Mouse (Mus musculus) limb, embryonic 12.5 days (tissue): ENCODE results near the gene Gcnt3. TPM values are rescaled to one million over a fixed set of nuclear protein-coding genes. Genes with fewer than 3 reads are reported as not detected.

Source experiments
- ATAC-seq: fragments of 200-750 bp; cut with Nextera tagmentation; 2 replicates; pipeline ENCODE4 v1.8.0; 2017; ENCODE audit warnings: low read depth, moderate TSS enrichment; ENCODE audit not compliant: insufficient number of reproducible peaks, insufficient read depth, low FRiP score, low TSS enrichment
- H3K27ac ChIP-seq: fragments of 300-500 bp; sonication (generic); 2 replicates; pipeline ENCODE4 v1.5.1; 2016; ENCODE audit warnings: mild to moderate bottlenecking, moderate library complexity
- H3K27me3 ChIP-seq: fragments of 300-500 bp; sonication (generic); 2 replicates; pipeline ENCODE4 v1.6.1; 2016; ENCODE audit warnings: mild to moderate bottlenecking, moderate library complexity
- H3K36me3 ChIP-seq: fragments of 300-500 bp; sonication (generic); 2 replicates; pipeline ENCODE4 v1.6.1; 2016; ENCODE audit warnings: mild to moderate bottlenecking, moderate library complexity
- H3K4me1 ChIP-seq: fragments of 300-500 bp; sonication (generic); replicated peaks from 2 replicates; pipeline ENCODE4 v1.6.1; 2016
- H3K4me2 ChIP-seq: fragments of 300-500 bp; sonication (generic); 2 replicates; pipeline ENCODE4 v1.6.1; 2016; ENCODE audit warnings: mild to moderate bottlenecking, moderate library complexity
- H3K4me3 ChIP-seq: fragments of 300-500 bp; sonication (generic); replicated peaks from 2 replicates; pipeline ENCODE4 v1.5.1; 2016; ENCODE audit warnings: mild to moderate bottlenecking
- H3K9ac ChIP-seq: fragments of 300-500 bp; sonication (generic); replicated peaks from 2 replicates; pipeline ENCODE4 v1.6.1; 2016; ENCODE audit warnings: mild to moderate bottlenecking, moderate library complexity
- H3K9me3 ChIP-seq: fragments of 300-500 bp; sonication (generic); 2 replicates; pipeline ENCODE4 v1.6.1; 2016; ENCODE audit warnings: mild to moderate bottlenecking, moderate library complexity
- WGBS: fragments of 180-500 bp; shearing (Covaris S2); methylation state at CpG from one replicate; pipeline ENCODE4 v1.1.7; 2016; 5-methylcytosine and 5-hydroxymethylcytosine counted together
- polyA plus RNA-seq: library from polyadenylated mRNA; unstranded; fragments of >200 nt; fragmentation: Nextera tagmentation; extraction: Ambion mirVana; gene quantifications from 2 replicates; pipeline ENCODE4 v1.2.1, GENCODE M21; 2016

Gcnt3 gene
- polyA plus RNA-seq = not detected in 2 replicates

- WGBS = 89% methylated on average over 7 of the region's 7 CpGs
- Histone ChIP-seq H3K9me3 (no peaks in the 10 kb centered on the region), H3K9ac (no peak within 1 kb of the TSS), H3K27ac (no peak within 1 kb of the TSS), H3K36me3 (no peaks in the 10 kb centered on the region), H3K4me1 (no peaks in the 10 kb centered on the region), H3K4me2 (no peak within 1 kb of the TSS), H3K4me3 (no peak within 1 kb of the TSS), H3K27me3 (no peaks in the 10 kb centered on the region)
- no peak for ATAC-seq
Observed at GRCm38 (mm10) chr9:70037988-70038387, at the start of gene Gcnt3. Gcnt3 (minus strand) TSS chr9:70038088.

GRCm38 (mm10) chr9:70087379-70087778 is 49.5 kb upstream of the Gcnt3 start:
- H3K27ac ChIP-seq = no peak overlapping the region
- H3K36me3 ChIP-seq = no peaks in the 10 kb centered on the region
- no peak overlapping the region for H3K4me3 ChIP-seq
- 66% methylated on average over 5 of the region's 5 CpGs for WGBS
- no peaks in the 10 kb centered on the region for H3K9me3 ChIP-seq
- peaks cover 18% of the 10 kb centered on the region for H3K4me1 ChIP-seq
- no peak overlapping the region for H3K4me2 ChIP-seq
- no peak for ATAC-seq
- H3K9ac ChIP-seq = no peak overlapping the region
- H3K27me3 ChIP-seq = no peaks in the 10 kb centered on the region

DNA sequence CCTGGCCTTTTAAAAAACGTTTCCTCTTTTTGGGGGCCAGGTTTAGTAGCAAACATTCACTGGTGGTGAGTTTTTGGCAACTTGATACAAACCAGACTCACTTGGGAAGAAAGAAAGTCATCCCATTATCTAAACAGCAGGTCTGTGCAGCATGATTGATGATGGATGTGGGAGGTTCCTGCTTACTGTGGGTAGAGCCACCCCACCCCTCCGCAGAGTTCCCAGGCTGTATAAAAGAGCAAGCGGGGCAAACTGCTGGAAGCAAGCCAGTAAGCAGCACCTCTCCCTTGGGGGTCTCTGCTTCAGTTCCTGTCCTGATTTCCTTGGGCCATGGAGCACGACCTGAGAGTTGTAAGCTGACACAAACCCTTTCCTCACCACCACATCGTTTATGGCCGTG is 48.2 kb upstream of the Gcnt3 start:
- no peak for ATAC-seq
- Histone ChIP-seq H3K4me1 (peaks cover 23% of the 10 kb centered on the region), H3K27ac (no peak overlapping the region), H3K9me3 (no peaks in the 10 kb centered on the region), H3K4me2 (no peak overlapping the region), H3K9ac (no peak overlapping the region), H3K4me3 (no peak overlapping the region), H3K27me3 (no peaks in the 10 kb centered on the region), H3K36me3 (no peaks in the 10 kb centered on the region)
- 27% methylated on average over 6 of the region's 6 CpGs for WGBS

- H3K9me3 ChIP-seq = no peaks in the 10 kb centered on the region
- H3K27ac ChIP-seq = no peak overlapping the region
- no peaks in the 10 kb centered on the region for H3K36me3 ChIP-seq
- H3K9ac ChIP-seq = no peak overlapping the region
- 61% methylated on average over 11 of the region's 11 CpGs for WGBS
- no peak overlapping the region for H3K4me2 ChIP-seq
- H3K4me1 ChIP-seq = peaks cover 23% of the 10 kb centered on the region
- H3K4me3 ChIP-seq = no peak overlapping the region
- ATAC-seq = no peak
- H3K27me3 ChIP-seq = no peaks in the 10 kb centered on the region
Observed at GRCm38 (mm10) chr9:70084107-70084506, 46.2 kb upstream of the Gcnt3 start.

DNA sequence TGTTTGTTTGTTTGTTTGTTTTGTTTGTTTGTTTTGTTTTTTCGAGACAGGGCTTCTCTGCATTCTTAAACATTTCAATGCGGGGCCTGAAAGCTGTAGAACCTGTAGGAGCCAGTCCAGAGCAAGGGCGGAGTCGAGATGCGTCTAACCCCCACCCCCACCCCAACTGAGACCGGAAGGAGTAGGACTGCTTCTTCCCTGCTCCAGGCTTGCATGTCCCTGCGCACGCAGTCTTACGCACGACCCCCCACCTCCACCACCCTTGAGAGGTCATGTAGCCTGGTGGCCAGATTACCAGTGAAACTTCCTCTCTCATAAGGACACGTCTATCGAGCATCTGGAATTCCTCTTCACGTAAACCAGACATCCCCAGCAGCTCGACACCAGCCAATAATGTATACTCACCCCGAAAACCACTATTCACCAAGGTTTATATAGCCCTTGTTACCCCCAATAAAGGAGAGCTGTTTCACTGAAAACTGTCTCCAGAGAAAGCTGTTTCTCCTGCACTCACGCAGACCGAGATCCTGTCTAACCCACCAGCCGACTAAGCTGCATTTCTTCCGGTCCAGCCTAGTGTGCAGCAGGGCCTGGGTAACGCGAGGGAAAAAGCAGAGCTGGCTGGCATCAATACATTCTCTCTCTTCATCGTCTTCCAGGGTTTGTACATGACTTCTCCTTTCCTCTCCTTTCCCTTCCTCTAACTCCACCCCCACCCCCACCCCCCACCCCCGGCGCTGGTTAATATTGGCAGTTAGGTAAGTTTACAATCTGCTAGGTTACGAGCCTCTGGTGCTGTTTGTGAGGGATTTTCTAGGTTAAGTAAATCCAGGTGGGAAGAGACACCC is 44.7 kb upstream of the Gcnt3 start:
- peak; percentile 58 for ATAC-seq
- Histone ChIP-seq H3K9ac (no peak overlapping the region), H3K27me3 (no peaks in the 10 kb centered on the region)

GRCm38 (mm10) chr9:70081767-70082166 is 43.9 kb upstream of the Gcnt3 start:
- H3K27ac ChIP-seq = no peak overlapping the region
- no peak for ATAC-seq
- no peaks in the 10 kb centered on the region for H3K9me3 ChIP-seq
- H3K4me1 ChIP-seq = peaks cover 14% of the 10 kb centered on the region
- no peak overlapping the region for H3K9ac ChIP-seq
- no peaks in the 10 kb centered on the region for H3K27me3 ChIP-seq
- no peaks in the 10 kb centered on the region for H3K36me3 ChIP-seq
- H3K4me2 ChIP-seq = no peak overlapping the region
- H3K4me3 ChIP-seq = peak overlapping the region; percentile 16; the same call in 1 of the 2 replicates
- 97% methylated on average over 7 of the region's 7 CpGs for WGBS

More for the DNA sequence above, 44.7 kb upstream of the Gcnt3 start:
- Histone ChIP-seq H3K4me2 (peak overlapping the region; percentile 52), H3K27ac (peak overlapping the region; percentile 81), H3K9me3 (no peaks in the 10 kb centered on the region), H3K36me3 (no peaks in the 10 kb centered on the region), H3K4me1 (peaks cover 14% of the 10 kb centered on the region), H3K4me3 (peak overlapping the region; percentile 16)
- WGBS = 28% methylated on average over 25 of the region's 25 CpGs

GRCm38 (mm10) chr9:70080976-70081375 is 43.1 kb upstream of the Gcnt3 start:
- H3K27ac ChIP-seq = no peak overlapping the region
- 66% methylated on average over 2 of the region's 2 CpGs for whole genome bisulfite sequencing

DNA sequence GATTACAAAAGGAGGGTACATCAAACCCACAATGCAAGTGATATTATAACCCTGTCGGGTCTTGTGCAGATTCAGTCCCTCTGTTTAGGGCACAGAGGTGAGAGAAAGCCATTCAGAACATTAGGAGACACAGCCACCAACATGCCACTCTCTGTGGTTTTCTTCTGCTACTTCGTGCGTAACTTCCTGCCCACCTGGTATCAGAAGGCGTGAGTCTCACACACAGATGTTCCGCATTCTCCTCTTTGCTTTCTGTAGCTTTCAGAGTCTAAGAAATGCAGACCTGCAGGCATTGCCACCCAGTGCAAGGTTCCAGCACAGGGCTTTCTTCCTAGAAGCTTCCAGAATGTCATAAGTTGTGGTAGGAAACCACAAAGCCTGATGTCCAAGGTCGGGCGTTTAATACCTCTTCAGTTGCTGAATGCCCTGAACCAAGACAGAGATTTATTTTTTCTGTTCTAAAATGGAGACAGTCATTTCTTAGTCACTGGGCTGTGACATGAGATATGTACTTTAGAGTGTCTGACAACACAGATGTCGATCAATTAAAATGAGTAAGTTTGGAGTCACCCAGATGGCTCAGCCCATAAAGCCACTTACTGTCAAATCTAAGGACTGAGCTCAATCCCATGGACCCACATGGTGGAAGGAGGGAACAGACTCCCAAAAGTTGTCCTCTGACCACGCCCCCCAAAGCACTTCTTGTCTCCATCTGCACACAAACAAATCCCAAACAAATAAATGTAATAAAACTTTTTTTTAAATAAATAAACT is 42.3 kb upstream of the Gcnt3 start:
- no peaks in the 10 kb centered on the region for H3K36me3 ChIP-seq
- H3K27ac ChIP-seq = no peak overlapping the region
- no peaks in the 10 kb centered on the region for H3K27me3 ChIP-seq
- 80% methylated on average over 9 of the region's 9 CpGs for WGBS
- no peak overlapping the region for H3K9ac ChIP-seq
- H3K4me1 ChIP-seq = peaks cover 14% of the 10 kb centered on the region
- H3K9me3 ChIP-seq = no peaks in the 10 kb centered on the region
- no peak overlapping the region for H3K4me2 ChIP-seq
- no peak overlapping the region for H3K4me3 ChIP-seq
- no peak for ATAC-seq

More at GRCm38 (mm10) chr9:70080976-70081375, 43.1 kb upstream of the Gcnt3 start:
- no peak overlapping the region for H3K4me2 ChIP-seq
- no peak overlapping the region for H3K9ac ChIP-seq
- H3K9me3 ChIP-seq = no peaks in the 10 kb centered on the region
- H3K4me3 ChIP-seq = no peak overlapping the region
- H3K36me3 ChIP-seq = no peaks in the 10 kb centered on the region
- H3K4me1 ChIP-seq = peaks cover 14% of the 10 kb centered on the region
- H3K27me3 ChIP-seq = no peaks in the 10 kb centered on the region
- ATAC-seq = no peak

DNA sequence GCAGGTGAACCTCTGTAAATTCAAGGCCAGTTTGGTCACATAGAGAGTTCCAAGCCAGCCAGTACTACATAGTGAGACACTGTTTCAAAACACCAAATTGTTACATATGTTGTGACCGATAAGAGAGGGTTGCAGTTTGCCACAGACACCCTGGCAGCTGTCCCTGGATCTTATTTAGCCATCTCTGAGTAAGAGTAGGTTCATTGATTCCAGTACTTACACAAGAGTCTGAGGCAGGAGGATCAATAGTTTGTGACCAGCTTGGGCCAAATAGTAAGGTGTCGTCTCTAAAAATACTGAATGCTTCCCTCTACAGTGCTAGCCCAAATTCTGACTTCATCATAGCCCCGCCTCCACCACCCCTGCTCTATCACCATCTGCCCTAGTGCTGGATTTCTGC is 40.1 kb upstream of the Gcnt3 start:
- no peaks in the 10 kb centered on the region for H3K27me3 ChIP-seq
- whole genome bisulfite sequencing = 91% methylated on average over 3 of the region's 3 CpGs
- H3K4me2 ChIP-seq = no peak overlapping the region
- H3K4me1 ChIP-seq = peaks cover 11% of the 10 kb centered on the region
- H3K36me3 ChIP-seq = no peaks in the 10 kb centered on the region
- ATAC-seq = no peak
- no peak overlapping the region for H3K9ac ChIP-seq
- H3K4me3 ChIP-seq = no peak overlapping the region
- no peaks in the 10 kb centered on the region for H3K9me3 ChIP-seq
- no peak overlapping the region for H3K27ac ChIP-seq

DNA sequence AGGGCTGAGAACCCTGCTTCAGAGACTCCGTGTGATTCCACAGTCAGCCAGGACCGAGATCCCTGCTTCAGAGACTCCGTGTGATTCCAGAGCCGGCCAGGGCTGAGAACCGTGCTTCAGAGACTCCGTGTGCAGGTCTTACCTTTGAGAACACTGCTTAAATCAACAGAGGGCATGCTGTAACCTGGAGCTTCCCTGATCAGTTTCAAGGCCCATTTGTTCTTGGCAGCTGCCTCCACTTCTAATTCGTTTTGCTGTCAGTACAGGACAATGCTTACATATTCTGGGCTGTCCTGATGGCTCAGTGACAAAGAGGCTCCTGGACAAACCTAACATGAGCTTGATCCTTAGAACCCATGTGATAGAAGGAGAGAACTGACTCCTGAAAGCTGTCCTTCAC is 39.3 kb upstream of the Gcnt3 start:
- WGBS = 75% methylated on average over 7 of the region's 7 CpGs
- H3K27ac ChIP-seq = no peak overlapping the region
- no peak overlapping the region for H3K4me2 ChIP-seq
- H3K9me3 ChIP-seq = no peaks in the 10 kb centered on the region
- no peaks in the 10 kb centered on the region for H3K27me3 ChIP-seq
- H3K4me3 ChIP-seq = no peak overlapping the region
- no peaks in the 10 kb centered on the region for H3K36me3 ChIP-seq
- no peak overlapping the region for H3K9ac ChIP-seq
- ATAC-seq = no peak
- H3K4me1 ChIP-seq = peaks cover 3% of the 10 kb centered on the region

GRCm38 (mm10) chr9:70072387-70072786 is 34.5 kb upstream of the Gcnt3 start:
- Histone ChIP-seq H3K4me1 (no peaks in the 10 kb centered on the region), H3K36me3 (no peaks in the 10 kb centered on the region), H3K9me3 (no peaks in the 10 kb centered on the region), H3K9ac (no peak overlapping the region), H3K27ac (no peak overlapping the region), H3K4me3 (no peak overlapping the region), H3K27me3 (no peaks in the 10 kb centered on the region), H3K4me2 (no peak overlapping the region)
- no peak for ATAC-seq
- 87% methylated on average over 8 of the region's 8 CpGs for WGBS
